Mouse (Mus musculus) cortical plate, adult 2 months (tissue): ENCODE measurements around the gene Spock1.

ENCODE experiments used
- CTCF ChIP-seq: fragments of 200-500 bp; IDR thresholded peaks from 2 replicates; pipeline ENCODE4 v1.5.1; 2011; ENCODE audit warnings: mild to moderate bottlenecking, control low read depth, low read length; ENCODE audit not compliant: insufficient read depth; ENCODE audit errors: extremely low read depth
- POLR2A ChIP-seq: fragments of 200-500 bp; IDR thresholded peaks from 2 replicates; pipeline ENCODE4 v1.6.1; 2011; ENCODE audit warnings: mild to moderate bottlenecking, low read length, control low read depth; ENCODE audit not compliant: insufficient read depth; ENCODE audit errors: extremely low read depth

DNA sequence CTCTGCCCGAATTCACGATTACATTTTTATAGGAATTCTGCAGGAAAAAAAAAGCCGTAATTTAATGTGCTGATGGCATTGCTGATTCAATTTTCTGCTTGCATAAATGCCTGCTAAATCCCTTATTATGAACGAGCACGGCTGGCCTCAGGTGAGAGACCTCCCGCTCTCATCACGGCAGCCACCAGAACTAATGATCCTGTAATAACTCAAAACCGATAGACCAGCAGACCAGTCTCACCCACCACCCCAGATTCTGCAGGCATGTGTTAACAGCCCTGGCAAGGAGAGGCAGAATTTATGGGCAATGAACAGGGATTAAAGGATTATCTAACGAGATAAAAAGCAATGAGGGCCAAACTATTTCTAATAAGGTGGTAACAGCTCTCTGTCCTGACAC, 236.2 kb downstream of the Spock1 start:
- no peak for TF ChIP-seq CTCF
- no peak for TF ChIP-seq POLR2A
